Mouse (Mus musculus): ENCODE measurements at regions not wholly inside any gene's neighbourhood (a gene's known extent, or its start where the extent isn't known, plus 50 kb on each side); places are given as distances from the start of the nearest gene placed in this dataset.

DNA sequence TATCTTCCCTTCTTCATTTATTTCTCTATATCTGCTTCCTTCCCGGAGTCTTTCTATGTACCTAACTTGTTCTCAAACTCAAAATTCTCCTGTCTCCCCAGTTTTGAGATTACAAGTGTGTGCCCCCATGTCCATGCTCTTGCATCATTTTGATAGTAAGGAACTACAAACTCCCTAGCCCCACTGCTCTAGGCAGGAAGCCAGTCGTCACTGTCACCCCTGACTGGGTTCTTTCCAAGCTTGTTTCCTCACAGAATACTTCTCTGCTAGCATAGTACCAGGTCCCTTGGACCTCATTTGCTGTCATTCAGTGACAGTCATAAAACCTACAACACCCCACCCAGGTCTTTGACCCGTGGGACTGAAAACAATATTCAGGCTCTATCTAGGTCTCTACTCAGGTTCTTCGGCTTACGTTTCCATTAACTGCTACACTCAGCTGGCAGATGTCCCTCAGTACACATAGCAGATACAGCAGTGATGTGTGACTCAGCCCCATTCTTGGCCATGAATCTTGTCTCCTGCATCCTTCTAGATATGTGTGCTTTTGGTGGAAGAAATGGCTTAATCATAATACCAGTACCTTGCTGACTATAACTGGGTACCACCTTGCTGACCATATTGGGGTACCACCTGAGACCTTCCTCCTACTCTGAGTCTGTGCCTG lies 89.3 kb upstream of the Atg10 start:
- WGBS: 77% methylated on average over 5 of the region's 5 CpGs
- Histone ChIP-seq H3K4me3 (ENCODE audit: low read depth, low read length) (no peak overlapping the region), H3K27ac (ENCODE audit: low read depth) (no peak overlapping the region), H3K4me1 (replicated peaks; ENCODE audit: control insufficient read depth, insufficient read depth, low read length) (no peaks in the 10 kb centered on the region), H3K9me3 (ENCODE audit: control insufficient read depth, low read length) (no peaks in the 10 kb centered on the region), H3K9ac (ENCODE audit: low read length) (no peak overlapping the region), H3K4me2 (ENCODE audit: low read length) (no peak overlapping the region), H3K27me3 (replicated peaks; ENCODE audit: control insufficient read depth, insufficient read depth, low read length) (no peaks in the 10 kb centered on the region), H3K36me3 (ENCODE audit: control insufficient read depth, insufficient read depth, low read length) (no peaks in the 10 kb centered on the region)
- ATAC-seq (replicated peaks; ENCODE audit: low FRiP score, low TSS enrichment, low read depth) (no peak), DNase-seq (ENCODE audit: low spot score) (no peak)

DNA sequence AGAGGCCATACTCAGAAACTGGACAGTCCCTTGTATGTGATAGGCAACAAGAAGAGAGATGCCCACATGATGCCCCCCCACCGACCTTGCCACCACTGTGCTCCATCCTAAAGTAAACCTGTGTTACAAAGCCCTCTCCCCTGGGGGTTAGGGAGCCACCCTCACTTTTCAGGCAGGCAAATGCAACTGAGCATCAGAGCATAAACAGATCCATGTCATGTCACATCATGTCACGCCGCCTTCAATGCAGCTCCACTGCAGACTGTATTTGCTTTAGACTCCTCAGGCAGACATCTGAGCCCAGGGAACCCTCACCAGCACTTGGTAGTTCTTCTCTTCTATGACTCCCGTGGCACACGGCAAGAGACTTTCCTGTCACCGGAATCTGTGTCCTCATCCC lies 98.6 kb upstream of the Atg10 start:
- H3K27me3 ChIP-seq (replicated peaks; ENCODE audit: control insufficient read depth, insufficient read depth, low read length): no peaks in the 10 kb centered on the region
- 93% methylated on average over 6 of the region's 6 CpGs for WGBS
- H3K27ac ChIP-seq (ENCODE audit: low read depth): no peak overlapping the region
- no peaks in the 10 kb centered on the region for H3K4me1 ChIP-seq (replicated peaks; ENCODE audit: control insufficient read depth, insufficient read depth, low read length)
- H3K9ac ChIP-seq (ENCODE audit: low read length): no peak overlapping the region
- ATAC-seq (replicated peaks; ENCODE audit: low FRiP score, low TSS enrichment, low read depth): no peak
- H3K4me2 ChIP-seq (ENCODE audit: low read length): no peak overlapping the region
- H3K9me3 ChIP-seq (ENCODE audit: control insufficient read depth, low read length): no peaks in the 10 kb centered on the region
- H3K36me3 ChIP-seq (ENCODE audit: control insufficient read depth, insufficient read depth, low read length): no peaks in the 10 kb centered on the region
- DNase-seq (ENCODE audit: low spot score): no peak
- H3K4me3 ChIP-seq (ENCODE audit: low read depth, low read length): no peak overlapping the region

DNA sequence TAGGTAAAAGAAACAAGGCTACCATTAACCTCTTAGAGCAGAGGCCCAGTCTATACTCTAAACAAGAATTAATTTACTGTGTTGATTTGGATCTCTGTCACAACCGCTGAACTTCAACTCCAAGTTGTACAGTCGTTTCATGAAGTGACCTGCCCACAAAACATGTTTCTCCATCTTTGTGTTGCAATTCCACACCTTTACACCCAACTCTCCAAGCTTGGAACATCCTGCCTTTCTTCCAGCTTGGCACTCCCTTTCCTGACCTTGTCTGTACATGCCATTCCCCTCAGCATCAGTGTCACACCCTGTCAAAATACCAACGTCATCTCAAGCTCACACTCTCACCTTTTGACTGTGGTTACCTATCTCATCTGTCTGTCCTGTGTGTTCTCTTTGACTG lies 103.1 kb upstream of the Atg10 start:
- no peaks in the 10 kb centered on the region for H3K27me3 ChIP-seq (replicated peaks; ENCODE audit: control insufficient read depth, insufficient read depth, low read length)
- no peaks in the 10 kb centered on the region for H3K4me1 ChIP-seq (replicated peaks; ENCODE audit: control insufficient read depth, insufficient read depth, low read length)
- H3K27ac ChIP-seq (ENCODE audit: low read depth): no peak overlapping the region
- H3K9ac ChIP-seq (ENCODE audit: low read length): no peak overlapping the region
- no peak overlapping the region for H3K4me3 ChIP-seq (ENCODE audit: low read depth, low read length)
- 83% methylated on average over 3 of the region's 3 CpGs for WGBS
- H3K9me3 ChIP-seq (ENCODE audit: control insufficient read depth, low read length): no peaks in the 10 kb centered on the region
- DNase-seq (ENCODE audit: low spot score): no peak
- H3K4me2 ChIP-seq (ENCODE audit: low read length): no peak overlapping the region
- ATAC-seq (replicated peaks; ENCODE audit: low FRiP score, low TSS enrichment, low read depth): no peak
- H3K36me3 ChIP-seq (ENCODE audit: control insufficient read depth, insufficient read depth, low read length): no peaks in the 10 kb centered on the region

DNA sequence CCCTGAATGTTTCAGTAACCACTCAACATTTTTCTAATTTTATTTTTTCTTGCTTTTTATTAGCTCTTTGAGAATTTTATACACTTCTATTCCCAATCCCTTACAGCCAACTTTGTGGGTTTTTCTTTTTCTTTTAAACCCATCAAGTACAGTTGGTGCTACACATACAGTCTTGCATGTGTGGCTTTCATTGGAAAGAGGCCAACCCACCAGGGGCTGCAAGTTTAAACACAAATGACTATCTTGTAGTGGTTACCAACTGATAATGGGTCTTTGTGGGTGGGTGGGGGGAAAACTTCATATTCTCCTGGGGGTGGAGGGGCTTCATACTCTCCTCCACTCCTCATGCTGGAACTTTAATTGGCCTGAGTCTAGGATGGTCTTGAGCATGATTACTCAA lies 110.5 kb upstream of the Atg10 start:
- DNase-seq (ENCODE audit: low spot score) (no peak), ATAC-seq (replicated peaks; ENCODE audit: low FRiP score, low TSS enrichment, low read depth) (no peak)
- H3K27ac ChIP-seq (ENCODE audit: low read depth): no peak overlapping the region
- H3K27me3 ChIP-seq (replicated peaks; ENCODE audit: control insufficient read depth, insufficient read depth, low read length): no peaks in the 10 kb centered on the region
- no peak overlapping the region for H3K4me3 ChIP-seq (ENCODE audit: low read depth, low read length)
- H3K9me3 ChIP-seq (ENCODE audit: control insufficient read depth, low read length): no peaks in the 10 kb centered on the region
- H3K4me1 ChIP-seq (replicated peaks; ENCODE audit: control insufficient read depth, insufficient read depth, low read length): no peaks in the 10 kb centered on the region
- H3K9ac ChIP-seq (ENCODE audit: low read length): no peak overlapping the region
- H3K36me3 ChIP-seq (ENCODE audit: control insufficient read depth, insufficient read depth, low read length): no peaks in the 10 kb centered on the region
- no peak overlapping the region for H3K4me2 ChIP-seq (ENCODE audit: low read length)

DNA sequence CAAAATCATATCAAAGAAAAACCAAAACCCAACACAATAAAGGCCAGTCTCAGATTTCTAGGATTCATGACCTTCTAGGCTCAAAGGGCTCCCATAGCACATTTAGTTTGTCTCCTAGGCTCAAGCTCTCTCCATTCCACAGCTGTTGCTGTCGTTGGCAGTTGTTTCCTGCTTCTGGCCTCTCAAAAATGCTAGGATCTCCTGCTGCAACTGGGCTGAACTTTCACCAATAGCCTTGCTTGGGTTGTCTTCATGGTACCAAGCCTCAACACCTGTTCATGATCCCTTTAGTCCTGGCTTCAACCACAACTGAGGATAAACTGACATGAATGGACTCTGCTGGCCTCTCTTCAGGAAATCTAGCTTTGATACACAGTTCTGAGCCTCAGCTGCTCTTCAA lies 115.9 kb upstream of the Ssbp2 start:
- ATAC-seq (replicated peaks; ENCODE audit: low FRiP score, low TSS enrichment, low read depth) (no peak), DNase-seq (ENCODE audit: low spot score) (no peak)
- H3K4me1 ChIP-seq (replicated peaks; ENCODE audit: control insufficient read depth, insufficient read depth, low read length): no peaks in the 10 kb centered on the region
- no peak overlapping the region for H3K27ac ChIP-seq (ENCODE audit: low read depth)
- H3K4me2 ChIP-seq (ENCODE audit: low read length): no peak overlapping the region
- no peak overlapping the region for H3K4me3 ChIP-seq (ENCODE audit: low read depth, low read length)
- 67% methylated on average over 1 of the region's 1 CpGs for WGBS
- H3K36me3 ChIP-seq (ENCODE audit: control insufficient read depth, insufficient read depth, low read length): no peaks in the 10 kb centered on the region
- 0 out of 2 replicates have a peak, but pooled peaks cover 6% of the 10 kb centered on the region for H3K9me3 ChIP-seq (ENCODE audit: control insufficient read depth, low read length)
- no peak overlapping the region for H3K9ac ChIP-seq (ENCODE audit: low read length)
- no peaks in the 10 kb centered on the region for H3K27me3 ChIP-seq (replicated peaks; ENCODE audit: control insufficient read depth, insufficient read depth, low read length)

DNA sequence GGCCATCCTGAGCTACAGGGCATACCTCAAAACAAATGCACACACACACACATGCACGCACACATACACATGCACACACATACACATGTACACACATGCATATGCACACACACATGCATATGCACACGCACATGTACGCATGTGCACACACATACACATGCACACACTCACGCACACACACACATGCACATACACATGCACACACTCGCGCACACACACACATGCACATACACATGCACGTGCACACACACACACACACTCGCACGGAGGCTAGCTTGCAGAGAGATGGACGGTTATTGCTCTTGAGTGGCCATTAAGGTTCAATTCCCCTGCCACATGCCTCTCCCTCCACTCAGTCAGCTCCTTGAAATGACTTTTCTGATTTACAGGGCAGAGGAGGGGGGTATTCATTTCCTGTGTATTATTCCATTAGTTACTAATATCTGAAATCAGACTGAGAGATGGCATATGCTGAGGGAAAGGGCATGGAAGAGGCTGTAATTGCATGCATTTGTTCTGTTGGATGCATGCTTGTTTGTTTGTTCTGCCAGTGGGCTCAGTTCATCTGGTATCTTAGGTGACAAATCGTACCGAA lies 111.5 kb upstream of the Ssbp2 start:
- no peak overlapping the region for H3K4me3 ChIP-seq (ENCODE audit: low read depth, low read length)
- H3K4me1 ChIP-seq (replicated peaks; ENCODE audit: control insufficient read depth, insufficient read depth, low read length): 0 out of 2 replicates have a peak, but pooled peaks cover 2% of the 10 kb centered on the region
- H3K4me2 ChIP-seq (ENCODE audit: low read length): no peak overlapping the region
- H3K36me3 ChIP-seq (ENCODE audit: control insufficient read depth, insufficient read depth, low read length): no peaks in the 10 kb centered on the region
- no peak overlapping the region for H3K9ac ChIP-seq (ENCODE audit: low read length)
- no peak overlapping the region for H3K27ac ChIP-seq (ENCODE audit: low read depth)
- no peak; the same call in 1 of the 2 replicates for ATAC-seq (replicated peaks; ENCODE audit: low FRiP score, low TSS enrichment, low read depth)
- WGBS: 84% methylated on average over 12 of the region's 12 CpGs
- H3K27me3 ChIP-seq (replicated peaks; ENCODE audit: control insufficient read depth, insufficient read depth, low read length): no peaks in the 10 kb centered on the region
- H3K9me3 ChIP-seq (ENCODE audit: control insufficient read depth, low read length): 0 out of 2 replicates have a peak, but pooled peaks cover 6% of the 10 kb centered on the region
- DNase-seq (ENCODE audit: low spot score): no peak

DNA sequence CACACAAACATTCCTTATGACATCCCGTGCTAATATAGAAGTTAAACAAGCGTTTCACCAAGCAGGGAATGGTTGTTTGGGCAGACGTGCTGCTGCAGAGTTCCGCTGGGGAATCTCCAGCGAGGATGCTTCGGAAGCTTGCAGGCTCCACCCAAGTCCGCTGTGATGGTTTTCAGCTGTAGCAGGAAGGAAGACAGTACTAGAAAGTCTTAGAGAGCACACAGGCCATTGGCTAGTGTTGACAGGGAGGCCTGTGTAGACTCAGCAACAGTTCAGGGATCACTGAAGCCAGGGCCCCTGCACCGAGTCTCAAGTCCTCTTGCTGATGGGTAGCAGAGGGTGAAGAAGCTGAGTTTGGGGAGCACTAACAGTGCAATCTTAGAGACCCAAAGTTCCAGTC lies 107.8 kb upstream of the Ssbp2 start:
- Histone ChIP-seq H3K36me3 (ENCODE audit: control insufficient read depth, insufficient read depth, low read length) (no peaks in the 10 kb centered on the region), H3K4me3 (ENCODE audit: low read depth, low read length) (no peak overlapping the region), H3K27ac (ENCODE audit: low read depth) (peak overlapping the region; percentile 64), H3K27me3 (replicated peaks; ENCODE audit: control insufficient read depth, insufficient read depth, low read length) (no peaks in the 10 kb centered on the region), H3K4me1 (replicated peaks; ENCODE audit: control insufficient read depth, insufficient read depth, low read length) (0 out of 2 replicates have a peak, but pooled peaks cover 2% of the 10 kb centered on the region), H3K9ac (ENCODE audit: low read length) (no peak overlapping the region), H3K9me3 (ENCODE audit: control insufficient read depth, low read length) (no peaks in the 10 kb centered on the region), H3K4me2 (ENCODE audit: low read length) (peak overlapping the region; percentile 1; the same call in 1 of the 2 replicates)
- ATAC-seq (replicated peaks; ENCODE audit: low FRiP score, low TSS enrichment, low read depth) (peak; percentile 43), DNase-seq (ENCODE audit: low spot score) (peak; percentile 64)
- WGBS: 26% methylated on average over 8 of the region's 8 CpGs

DNA sequence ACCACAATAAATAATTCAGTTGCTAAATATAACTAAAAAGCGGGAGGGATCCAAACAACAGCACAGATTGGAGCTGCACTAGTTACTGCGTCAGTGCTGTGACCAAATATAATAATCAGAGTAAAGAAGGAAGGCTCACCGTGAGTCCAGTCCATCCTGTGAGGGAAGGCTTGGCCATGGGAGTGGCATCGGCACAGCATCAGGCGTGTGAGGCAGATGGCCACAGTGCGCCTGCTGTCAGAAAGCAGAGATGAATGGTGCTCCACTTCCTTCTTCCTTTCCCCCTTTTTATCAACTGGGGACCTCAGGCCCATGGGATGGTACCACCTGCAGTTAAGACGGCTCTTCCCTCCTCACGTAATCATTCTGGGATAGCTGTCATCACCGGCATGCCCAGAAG lies 103.6 kb upstream of the Ssbp2 start:
- H3K9me3 ChIP-seq (ENCODE audit: control insufficient read depth, low read length): no peaks in the 10 kb centered on the region
- no peak overlapping the region for H3K4me3 ChIP-seq (ENCODE audit: low read depth, low read length)
- no peak overlapping the region for H3K9ac ChIP-seq (ENCODE audit: low read length)
- WGBS: 84% methylated on average over 9 of the region's 9 CpGs
- H3K36me3 ChIP-seq (ENCODE audit: control insufficient read depth, insufficient read depth, low read length): no peaks in the 10 kb centered on the region
- DNase-seq (ENCODE audit: low spot score) (no peak), ATAC-seq (replicated peaks; ENCODE audit: low FRiP score, low TSS enrichment, low read depth) (no peak)
- no peak overlapping the region for H3K27ac ChIP-seq (ENCODE audit: low read depth)
- H3K27me3 ChIP-seq (replicated peaks; ENCODE audit: control insufficient read depth, insufficient read depth, low read length): no peaks in the 10 kb centered on the region
- no peak overlapping the region for H3K4me2 ChIP-seq (ENCODE audit: low read length)
- 0 out of 2 replicates have a peak, but pooled peaks cover 2% of the 10 kb centered on the region for H3K4me1 ChIP-seq (replicated peaks; ENCODE audit: control insufficient read depth, insufficient read depth, low read length)

DNA sequence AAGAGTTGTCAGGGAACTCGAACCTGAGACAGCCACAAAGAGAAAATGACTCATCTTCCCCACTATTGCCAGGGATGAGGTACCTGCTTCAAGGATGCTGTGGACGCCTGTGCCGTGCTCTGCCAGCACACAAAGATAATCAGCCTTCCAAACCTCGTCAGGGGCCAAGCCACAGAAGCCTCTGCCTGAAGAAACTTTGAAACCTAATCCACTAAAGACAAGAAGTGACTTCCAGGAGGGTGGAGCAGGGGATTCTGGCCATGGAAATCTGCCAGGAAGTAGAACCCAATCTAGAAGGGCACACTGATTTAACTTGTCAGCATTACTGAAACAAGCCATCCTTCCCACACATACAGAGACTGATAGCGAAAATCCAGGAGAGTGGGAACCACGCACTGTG lies 100.0 kb upstream of the Ssbp2 start:
- DNase-seq (ENCODE audit: low spot score): no peak
- H3K36me3 ChIP-seq (ENCODE audit: control insufficient read depth, insufficient read depth, low read length): no peaks in the 10 kb centered on the region
- no peaks in the 10 kb centered on the region; the same call in 1 of the 2 replicates for H3K4me1 ChIP-seq (replicated peaks; ENCODE audit: control insufficient read depth, insufficient read depth, low read length)
- H3K4me3 ChIP-seq (ENCODE audit: low read depth, low read length): no peak overlapping the region
- 81% methylated on average over 6 of the region's 6 CpGs for WGBS
- H3K9me3 ChIP-seq (ENCODE audit: control insufficient read depth, low read length): no peaks in the 10 kb centered on the region
- no peak overlapping the region for H3K9ac ChIP-seq (ENCODE audit: low read length)
- no peak overlapping the region for H3K4me2 ChIP-seq (ENCODE audit: low read length)
- no peak for ATAC-seq (replicated peaks; ENCODE audit: low FRiP score, low TSS enrichment, low read depth)
- H3K27ac ChIP-seq (ENCODE audit: low read depth): no peak overlapping the region
- no peaks in the 10 kb centered on the region for H3K27me3 ChIP-seq (replicated peaks; ENCODE audit: control insufficient read depth, insufficient read depth, low read length)
